Mouse (Mus musculus) forebrain, embryonic 16.5 days (tissue): Measurements from ENCODE around the gene Rnaseh1. TPM values are rescaled to one million over a fixed set of nuclear protein-coding genes. Genes with fewer than 3 reads are reported as not detected.

ENCODE experiments used
- ATAC-seq: fragments of 200-750 bp; cut with Nextera tagmentation; 2 replicates; pipeline ENCODE4 v1.8.0; 2017; ENCODE audit warnings: mild to moderate bottlenecking, moderate library complexity
- H3K27ac ChIP-seq: fragments of 300-500 bp; sonication (generic); 2 replicates; pipeline ENCODE4 v1.5.1; 2014; ENCODE audit warnings: low read length, control low read depth
- H3K27me3 ChIP-seq: fragments of 300-500 bp; sonication (generic); replicated peaks from 2 replicates; pipeline ENCODE4 v1.6.1; 2014; ENCODE audit warnings: low read length; ENCODE audit not compliant: control insufficient read depth, insufficient read depth
- H3K36me3 ChIP-seq: fragments of 300-500 bp; sonication (generic); 2 replicates; pipeline ENCODE4 v1.6.1; 2014; ENCODE audit not compliant: control insufficient read depth, insufficient read depth
- H3K4me1 ChIP-seq: fragments of 300-500 bp; sonication (generic); replicated peaks from 2 replicates; pipeline ENCODE4 v1.6.1; 2014; ENCODE audit warnings: low read length; ENCODE audit not compliant: control insufficient read depth, insufficient read depth
- H3K4me2 ChIP-seq: fragments of 300-500 bp; sonication (generic); 2 replicates; pipeline ENCODE4 v1.6.1; 2014; ENCODE audit warnings: mild to moderate bottlenecking, low read length, control low read depth
- H3K4me3 ChIP-seq: fragments of 300-500 bp; sonication (generic); replicated peaks from 2 replicates; pipeline ENCODE4 v1.5.1; 2014; ENCODE audit warnings: mild to moderate bottlenecking, low read length, control low read depth
- H3K9ac ChIP-seq: fragments of 300-500 bp; sonication (generic); replicated peaks from 2 replicates; pipeline ENCODE4 v1.6.1; 2014; ENCODE audit warnings: low read depth, low read length, control low read depth
- H3K9me3 ChIP-seq: fragments of 300-500 bp; sonication (generic); 2 replicates; pipeline ENCODE4 v1.6.1; 2016; ENCODE audit warnings: low read length; ENCODE audit not compliant: control insufficient read depth
- WGBS: fragments of 180-500 bp; shearing (Covaris S2); extraction: QIAGEN DNeasy Blood & Tissue Kit; methylation state at CpG from one replicate; pipeline ENCODE4 v1.1.7; 2014; 5-methylcytosine and 5-hydroxymethylcytosine counted together
- microRNA-seq: library from miRNA; unstranded; fragments of <30 nt; microRNA quantifications from one replicate; pipeline ENCODE4, GENCODE M21; 2017
- polyA plus RNA-seq: library from polyadenylated mRNA; unstranded; fragments of >200 nt; fragmentation: Nextera tagmentation; extraction: Ambion mirVana; gene quantifications from 2 replicates; pipeline ENCODE4 v1.2.1, GENCODE M21; 2015

Gene Rnaseh1
- polyA plus RNA-seq, 1 experiment from 2014 or later, result 30.6 TPM

- H3K4me3 ChIP-seq, result no peak overlapping the region
- peak overlapping the region; percentile 90 for H3K27ac ChIP-seq
- ATAC-seq, result peak; percentile 47; the same call in 1 of the 2 replicates
- H3K4me1 ChIP-seq, result peaks cover 40% of the 10 kb centered on the region
- no peak overlapping the region; the same call in 1 of the 2 replicates for H3K9ac ChIP-seq
- no peaks in the 10 kb centered on the region for H3K27me3 ChIP-seq
- H3K4me2 ChIP-seq, result no peak overlapping the region
- no peaks in the 10 kb centered on the region for H3K9me3 ChIP-seq
- H3K36me3 ChIP-seq, result no peaks in the 10 kb centered on the region
- 5% methylated on average over 6 of the region's 6 CpGs for WGBS
These were observed 50.3 kb downstream of the Rnaseh1 start for GRCm38 (mm10) chr12:28699656-28700055.

DNA sequence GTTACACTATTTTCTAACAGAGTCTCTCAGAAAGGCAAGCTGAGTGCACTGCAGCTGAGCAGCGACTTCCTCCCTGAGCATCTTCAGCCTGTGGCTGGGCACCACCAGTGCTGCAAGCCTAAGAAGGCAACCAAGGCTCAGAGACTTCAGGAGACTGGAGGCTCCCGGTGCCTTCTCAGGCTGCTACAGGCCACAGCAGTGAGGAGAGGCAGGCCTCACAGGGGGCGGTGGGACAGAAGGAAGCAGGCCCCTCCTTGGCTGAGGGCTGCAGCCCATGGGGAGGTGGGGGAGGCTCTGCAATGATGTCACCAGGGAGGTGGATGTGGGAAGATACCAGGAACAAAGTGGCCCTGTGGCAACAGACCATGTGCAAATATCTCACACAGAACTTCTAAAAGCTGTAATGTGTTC lies 50.7 kb downstream of the Rnaseh1 start:
- Histone ChIP-seq H3K36me3 (no peaks in the 10 kb centered on the region), H3K4me3 (no peak overlapping the region), H3K9ac (peak overlapping the region; percentile 33), H3K4me2 (no peak overlapping the region), H3K9me3 (no peaks in the 10 kb centered on the region), H3K4me1 (peaks cover 42% of the 10 kb centered on the region), H3K27me3 (no peaks in the 10 kb centered on the region), H3K27ac (peak overlapping the region; percentile 90)
- peak; percentile 46 for ATAC-seq
- WGBS, result 36% methylated on average over 3 of the region's 3 CpGs

DNA sequence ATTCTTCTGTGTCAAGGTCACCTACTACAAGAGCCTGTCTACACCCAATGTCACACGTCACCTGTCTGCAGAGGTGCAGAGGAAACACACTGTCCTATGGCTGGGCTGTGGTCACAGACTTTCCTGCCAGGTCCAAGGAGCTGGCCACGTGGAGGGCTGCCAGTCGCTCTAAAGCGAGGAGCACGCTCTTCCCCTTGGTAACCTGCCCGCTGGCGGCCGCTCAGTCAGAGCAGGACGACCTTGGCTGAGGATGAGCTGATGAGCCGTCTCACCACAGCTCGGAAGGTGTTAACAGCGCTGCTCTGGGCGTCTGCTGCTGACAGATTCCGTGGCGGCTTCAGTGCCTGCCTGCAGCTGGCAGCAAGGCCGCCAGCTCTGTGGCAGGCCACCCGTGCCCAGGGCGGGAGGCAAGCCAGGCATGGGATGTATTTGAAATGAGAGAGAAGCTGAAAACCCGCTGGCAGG lies 51.2 kb downstream of the Rnaseh1 start:
- peak; percentile 68 for ATAC-seq
- H3K9ac ChIP-seq, result peak overlapping the region; percentile 33
- 33% methylated on average over 19 of the region's 19 CpGs for WGBS
- peaks cover 42% of the 10 kb centered on the region for H3K4me1 ChIP-seq
- no peaks in the 10 kb centered on the region for H3K9me3 ChIP-seq
- H3K4me2 ChIP-seq, result no peak overlapping the region; the same call in 1 of the 2 replicates
- peak overlapping the region; percentile 90 for H3K27ac ChIP-seq
- H3K4me3 ChIP-seq, result no peak overlapping the region
- no peaks in the 10 kb centered on the region for H3K36me3 ChIP-seq
- H3K27me3 ChIP-seq, result no peaks in the 10 kb centered on the region

DNA sequence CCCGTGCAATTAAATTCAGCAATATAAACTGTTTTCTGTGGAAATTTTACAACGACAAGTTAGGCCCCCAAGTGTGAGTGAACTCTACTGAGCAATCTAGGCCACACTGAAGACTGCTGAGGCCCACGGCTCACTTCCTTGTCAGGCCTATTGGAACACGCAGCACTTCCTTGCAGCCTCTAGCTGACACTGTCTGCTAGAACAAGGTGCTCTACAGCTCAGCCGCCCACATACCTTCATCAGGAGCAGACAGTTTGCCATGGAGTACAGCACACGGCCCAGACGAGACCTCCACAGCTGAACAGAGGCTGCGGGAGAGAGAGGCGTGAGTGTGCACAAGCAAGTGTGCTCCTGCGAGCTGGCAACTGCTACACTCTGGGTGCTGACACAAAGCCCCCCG lies 51.9 kb downstream of the Rnaseh1 start:
- H3K9ac ChIP-seq, result peak overlapping the region; percentile 37; the same call in 1 of the 2 replicates

DNA sequence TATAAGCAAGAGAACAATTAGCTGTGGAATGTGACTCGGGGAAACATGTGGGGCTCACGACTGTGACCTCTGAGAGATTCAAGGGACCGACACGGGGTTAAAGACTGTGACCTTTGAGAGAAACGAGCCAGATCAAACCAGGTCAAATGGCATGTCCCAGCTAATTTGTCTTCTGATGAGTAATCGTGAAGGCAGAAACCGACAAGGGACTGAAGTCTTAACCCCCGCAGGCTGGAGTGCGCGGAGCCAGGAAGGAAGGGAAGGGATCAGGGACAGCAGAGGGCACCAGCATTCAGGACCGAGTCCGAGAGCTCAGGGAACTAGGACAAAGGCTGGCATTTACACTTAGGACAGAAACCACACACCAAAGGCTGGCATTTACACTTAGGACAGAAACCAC lies 55.0 kb downstream of the Rnaseh1 start:
- Histone ChIP-seq H3K4me3 (no peak overlapping the region), H3K4me1 (peaks cover 29% of the 10 kb centered on the region), H3K4me2 (no peak overlapping the region), H3K9ac (no peak overlapping the region), H3K27ac (no peak overlapping the region), H3K9me3 (no peaks in the 10 kb centered on the region), H3K36me3 (peaks cover 2% of the 10 kb centered on the region), H3K27me3 (no peaks in the 10 kb centered on the region)
- WGBS, result 22% methylated on average over 12 of the region's 12 CpGs
- no peak for ATAC-seq

More for the DNA sequence above, 51.9 kb downstream of the Rnaseh1 start:
- H3K4me2 ChIP-seq, result no peak overlapping the region
- H3K27me3 ChIP-seq, result no peaks in the 10 kb centered on the region
- no peaks in the 10 kb centered on the region for H3K36me3 ChIP-seq
- peak overlapping the region; percentile 90 for H3K27ac ChIP-seq
- H3K9me3 ChIP-seq, result no peaks in the 10 kb centered on the region
- WGBS, result 61% methylated on average over 11 of the region's 11 CpGs
- no peak overlapping the region for H3K4me3 ChIP-seq
- H3K4me1 ChIP-seq, result peaks cover 42% of the 10 kb centered on the region
- no peak for ATAC-seq

- Histone ChIP-seq H3K4me1 (peaks cover 22% of the 10 kb centered on the region), H3K9me3 (no peaks in the 10 kb centered on the region), H3K36me3 (peaks cover 7% of the 10 kb centered on the region), H3K9ac (no peak overlapping the region), H3K4me2 (no peak overlapping the region), H3K27me3 (no peaks in the 10 kb centered on the region), H3K4me3 (no peak overlapping the region), H3K27ac (no peak overlapping the region)
- WGBS, result 88% methylated on average over 6 of the region's 6 CpGs
- no peak for ATAC-seq
These were observed 55.8 kb downstream of the Rnaseh1 start for GRCm38 (mm10) chr12:28705204-28705603.

GRCm38 (mm10) chr12:28708154-28708553 lies 58.8 kb downstream of the Rnaseh1 start:
- Histone ChIP-seq H3K4me3 (no peak overlapping the region), H3K9ac (no peak overlapping the region), H3K9me3 (no peaks in the 10 kb centered on the region), H3K4me1 (peaks cover 5% of the 10 kb centered on the region), H3K27ac (no peak overlapping the region), H3K4me2 (no peak overlapping the region), H3K27me3 (no peaks in the 10 kb centered on the region), H3K36me3 (peaks cover 10% of the 10 kb centered on the region)
- ATAC-seq, result no peak
- 85% methylated on average over 4 of the region's 4 CpGs for WGBS

Small RNA genes within 50 kb of the gene (microRNA-seq; reads per million reads assigned to microRNA genes)
- gene Mir6937, result not detected

Other genes with a start within 250 kb of the Rnaseh1 start
- gene Dcdc2c, start 97.2 kb upstream of the Rnaseh1 start, polyA plus RNA-seq, result not detected in 2 replicates
- 0.15 and 0.48 TPM in 2 replicates for gene Allc, start 67.1 kb upstream of the Rnaseh1 start, polyA plus RNA-seq
- gene Colec11, start 26.2 kb upstream of the Rnaseh1 start, polyA plus RNA-seq, result 0.34 and 0.60 TPM in 2 replicates
- gene Rps7, start 13.6 kb upstream of the Rnaseh1 start, polyA plus RNA-seq, result 419 and 461 TPM in 2 replicates
- gene Adi1, start 25.6 kb downstream of the Rnaseh1 start, polyA plus RNA-seq, result 40.4 and 44.3 TPM in 2 replicates
- gene Trappc12, start 100.9 kb downstream of the Rnaseh1 start, polyA plus RNA-seq, result 47.0 and 50.0 TPM in 2 replicates
- 75.9 and 79.3 TPM in 2 replicates for gene Eipr1, start 102.2 kb downstream of the Rnaseh1 start, polyA plus RNA-seq